Comparison of ENCODE assay signal across 14 mouse cellular contexts in the genomic region with DNA sequence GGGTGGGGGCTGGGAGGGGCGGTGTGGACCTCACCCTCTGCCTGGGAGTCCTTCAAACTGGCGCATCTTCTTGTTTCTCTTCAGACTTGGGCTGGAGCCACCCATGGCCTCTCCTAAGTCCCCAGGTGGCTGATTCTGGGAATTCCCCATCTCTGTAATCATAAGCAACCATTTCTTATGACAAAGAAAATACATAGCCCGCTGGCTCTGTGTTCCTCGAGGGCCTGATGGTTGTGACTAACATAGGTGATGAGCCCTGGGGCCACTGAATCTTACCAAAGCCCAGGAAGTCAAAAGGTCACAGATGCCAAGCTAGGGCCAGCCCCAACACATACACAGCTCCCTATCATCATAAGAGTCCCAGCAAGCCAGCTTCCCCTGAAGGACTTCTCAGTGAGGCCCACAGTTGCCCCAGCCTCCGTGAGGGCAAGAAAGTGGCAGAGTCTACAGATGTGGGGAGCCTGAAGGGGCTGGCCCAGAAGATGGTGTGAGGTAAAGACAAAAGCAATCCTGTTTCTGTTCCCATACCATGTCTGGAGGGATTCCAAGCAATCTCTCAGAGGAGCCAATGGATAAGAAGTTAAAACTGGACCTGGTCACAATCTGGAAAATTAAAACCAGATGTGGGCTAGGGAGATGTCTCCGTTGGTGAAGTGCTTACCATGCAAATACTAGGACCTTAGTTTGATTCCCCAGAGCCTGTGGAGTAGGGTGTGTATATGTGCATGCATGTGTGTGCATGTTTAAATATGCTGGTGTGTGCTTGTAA. TPM values are rescaled to one million over a fixed set of nuclear protein-coding genes. Genes with fewer than 3 reads are reported as not detected.
DNase-seq lines count a peak whose midpoint lies in the region; ATAC-seq and TF ChIP-seq lines count a peak whose summit lies in the region.
"Had no signal": no experiment of that assay in that cellular context is flagged by ENCODE, and none has a peak within 500 bp of the region (broad histone marks: within the 10 kb centered on the region; RNA-seq: fewer than 3 reads in every experiment).

No protein-coding gene starts in this region.

- no peak overlapping the region for H3K4me3 ChIP-seq in heart, embryonic 13.5 days
- H3K4me3 ChIP-seq in CH12.LX (replicated peaks in 1 of 3; ENCODE audit: low read depth in 2 of 3, low read length in 2 of 3, poor library complexity in 1 of 3): peak overlapping the region in 2 of 3 experiments; percentile 3 to 8
- no peak overlapping the region for H3K4me3 ChIP-seq in embryonic facial prominence, embryonic 13.5 days
- H3K4me3 ChIP-seq: heart, adult 2 months had no signal

- peak; percentile 48 for TF ChIP-seq EP300 in CH12.LX (IDR thresholded peaks at IDR 0.05; ENCODE audit: low read length)

- in situ Hi-C loops in CH12.LX (cut with MboI; ENCODE audit: low pct_ligation_motif_present, low pct_unique_long_range_greater_than_20kb, low sequenced_read_pairs): loop anchor here (5.0 kb wide), 1 partner anchor 84 kb away; no protein-coding TSS in a partner anchor

- ATAC-seq in heart, embryonic 13.5 days (ENCODE audit: extremely low read depth, insufficient number of reproducible peaks, low FRiP score, low TSS enrichment): no peak
- ATAC-seq in embryonic facial prominence, embryonic 13.5 days (ENCODE audit: insufficient number of reproducible peaks, insufficient read depth, low FRiP score, low TSS enrichment, low read depth): no peak
- peak; percentile 16; the same call in 1 of the 2 replicates for ATAC-seq in monocyte, adult 5-6 weeks (replicated peaks; ENCODE audit: insufficient number of reproducible peaks, low FRiP score, low TSS enrichment, poor library complexity, severe bottlenecking)
- ATAC-seq: hindbrain, postnatal 0 days; lung, postnatal 0 days had no signal

- no peak for DNase-seq in heart, postnatal 25 days (ENCODE audit: low spot score)
- DNase-seq in CH12.LX (ENCODE audit: extremely low read depth): peak; percentile 93
- no peak for DNase-seq in adrenal gland, postnatal 14 days
- no peak for DNase-seq in thymus, adult 18-20 months
- DNase-seq: heart, adult 2 months; liver; thymus, postnatal 4 days had no signal

- peak overlapping the region; percentile 58 for H3K27ac ChIP-seq in heart, embryonic 13.5 days (replicated peaks)
- peak overlapping the region; percentile 99 for H3K27ac ChIP-seq in CH12.LX (ENCODE audit: insufficient read depth, low read depth)
- H3K27ac ChIP-seq in embryonic facial prominence, embryonic 13.5 days: peak overlapping the region; percentile 51; the same call in 1 of the 2 replicates
- H3K27ac ChIP-seq: heart, adult 2 months; hindbrain, postnatal 0 days had no signal

- TF ChIP-seq RAD21 in CH12.LX (IDR thresholded peaks at IDR 0.05; ENCODE audit: low read depth, low read length): 0 out of 2 replicates have a peak, but pooled peaks have one; percentile 0

- TF ChIP-seq POLR2A in CH12.LX (IDR thresholded peaks at IDR 0.05; ENCODE audit: low read depth, low read length): peak; percentile 34

- no peaks in the 10 kb centered on the region for H3K9me3 ChIP-seq in heart, embryonic 13.5 days
- H3K9me3 ChIP-seq in CH12.LX (replicated peaks; ENCODE audit: low read length): no peaks in the 10 kb centered on the region
- no peaks in the 10 kb centered on the region for H3K9me3 ChIP-seq in embryonic facial prominence, embryonic 13.5 days

- H3K4me2 ChIP-seq in heart, embryonic 13.5 days: no peak overlapping the region
- peak overlapping the region; percentile 30 for H3K4me2 ChIP-seq in CH12.LX (ENCODE audit: insufficient read depth, low read depth, poor library complexity, severe bottlenecking)
- H3K4me2 ChIP-seq in embryonic facial prominence, embryonic 13.5 days: no peak overlapping the region
- H3K4me2 ChIP-seq: midbrain, embryonic 11.5 days had no signal

- no peaks in the 10 kb centered on the region for H3K79me2 ChIP-seq in CH12.LX (replicated peaks; ENCODE audit: control insufficient read depth, extremely low read depth, insufficient read depth, poor library complexity, severe bottlenecking)

- peaks cover 70% of the 10 kb centered on the region for H3K4me1 ChIP-seq in heart, embryonic 13.5 days
- peaks cover 84 to 98% of the 10 kb centered on the region in 2 experiments for H3K4me1 ChIP-seq in CH12.LX (ENCODE audit: control insufficient read depth in 1 of 2, insufficient read depth in 2 of 2)
- H3K4me1 ChIP-seq in embryonic facial prominence, embryonic 13.5 days: peaks cover 53% of the 10 kb centered on the region

- H3K27me3 ChIP-seq in heart, embryonic 13.5 days (replicated peaks): no peaks in the 10 kb centered on the region
- H3K27me3 ChIP-seq in CH12.LX (replicated peaks): no peaks in the 10 kb centered on the region
- H3K27me3 ChIP-seq in embryonic facial prominence, embryonic 13.5 days: no peaks in the 10 kb centered on the region

- dilution Hi-C loops in CH12.LX (cut with MboI; ENCODE audit: extremely low pct_ligation_motif_present, extremely low pct_unique_long_range_greater_than_20kb, low sequenced_read_pairs): no loop called here

- intact Hi-C loops in heart, postnatal 25 days (cut with DNase I): loop anchor here (5.0 kb wide), 1 partner anchor 39 kb away; no protein-coding TSS in a partner anchor

- peak overlapping the region; percentile 7; the same call in 1 of the 2 replicates for H3K9ac ChIP-seq in heart, embryonic 13.5 days
- peak overlapping the region; percentile 44 for H3K9ac ChIP-seq in CH12.LX (ENCODE audit: insufficient read depth, low read depth)
- H3K9ac ChIP-seq in embryonic facial prominence, embryonic 13.5 days: no peak overlapping the region

- no peaks in the 10 kb centered on the region for H3K36me3 ChIP-seq in heart, embryonic 13.5 days
- H3K36me3 ChIP-seq in CH12.LX (replicated peaks in 1 of 2; ENCODE audit: control insufficient read depth in 1 of 2, insufficient read depth in 1 of 2, low read length in 1 of 2): no peaks in the 10 kb centered on the region
- H3K36me3 ChIP-seq in embryonic facial prominence, embryonic 13.5 days: no peaks in the 10 kb centered on the region
- H3K36me3 ChIP-seq: G1E had no signal

- TF ChIP-seq CTCF in CH12.LX (conservative IDR thresholded peaks at IDR 0.05 in 1 of 2, IDR thresholded peaks at IDR 0.05 in 1 of 2; ENCODE audit: low read depth in 2 of 2, low read length in 2 of 2): no peak

- 58% methylated on average over 6 of the region's 6 CpGs for WGBS in heart, embryonic 13.5 days
- 38% methylated on average over 6 of the region's 6 CpGs for WGBS in embryonic facial prominence, embryonic 13.5 days

TF ChIP-seq in CH12.LX, 34 proteins besides CTCF, POLR2A, EP300 and RAD21 (continues in another document):
- TF ChIP-seq HCFC1 (IDR thresholded peaks at IDR 0.05; ENCODE audit: low read depth, low read length): no peak
- TF ChIP-seq E2F4 (IDR thresholded peaks at IDR 0.05; ENCODE audit: insufficient replicate concordance, low read depth, low read length): no peak
- TF ChIP-seq RCOR1 (conservative IDR thresholded peaks at IDR 0.05; ENCODE audit: low read depth, low read length): peak; percentile 50; the same call in 1 of the 2 replicates
- TF ChIP-seq ZC3H11A (IDR thresholded peaks at IDR 0.05; ENCODE audit: low read depth, low read length): no peak
- TF ChIP-seq MAZ (IDR thresholded peaks at IDR 0.05; ENCODE audit: low read depth, low read length): peak; percentile 92
- peak; percentile 84 for TF ChIP-seq CHD1 (IDR thresholded peaks at IDR 0.05; ENCODE audit: low read depth, low read length)
- no peak; the same call in none of the 2 replicates for TF ChIP-seq BHLHE40 (IDR thresholded peaks at IDR 0.05; ENCODE audit: low read depth, low read length)
- TF ChIP-seq TBP (conservative IDR thresholded peaks at IDR 0.05; ENCODE audit: low read depth, low read length): no peak; the same call in 1 of the 2 replicates
- TF ChIP-seq MXI1 (IDR thresholded peaks at IDR 0.05; ENCODE audit: low read depth, low read length): peak; percentile 45; the same call in 1 of the 2 replicates
- TF ChIP-seq JUN (IDR thresholded peaks at IDR 0.05; ENCODE audit: insufficient read depth, low read depth, low read length): no peak
- TF ChIP-seq MYC (IDR thresholded peaks at IDR 0.05; ENCODE audit: low read depth, low read length): no peak
- TF ChIP-seq ZKSCAN1 (IDR thresholded peaks at IDR 0.05; ENCODE audit: borderline replicate concordance, low read depth, low read length): no peak
- no peak for TF ChIP-seq USF2 (conservative IDR thresholded peaks at IDR 0.05; ENCODE audit: low read depth, low read length)
- TF ChIP-seq UBTF (IDR thresholded peaks at IDR 0.05; ENCODE audit: low read depth, low read length): no peak
- TF ChIP-seq TCF12 (IDR thresholded peaks at IDR 0.05; ENCODE audit: low read depth, low read length): peak; percentile 75
- no peak for TF ChIP-seq POLR2AphosphoS2 (IDR thresholded peaks at IDR 0.05; ENCODE audit: low read depth, low read length)
- TF ChIP-seq PAX5 (IDR thresholded peaks at IDR 0.05; ENCODE audit: low read length): no peak
- TF ChIP-seq ETS1 (conservative IDR thresholded peaks at IDR 0.05; ENCODE audit: low read depth, low read length): peak; percentile 61
- TF ChIP-seq MEF2A (IDR thresholded peaks at IDR 0.05; ENCODE audit: borderline replicate concordance, low read depth, low read length): peak; percentile 48
- no peak for TF ChIP-seq NRF1 (IDR thresholded peaks at IDR 0.05; ENCODE audit: low read depth, low read length)
- TF ChIP-seq SMC3 (IDR thresholded peaks at IDR 0.05; ENCODE audit: low read depth, low read length): peak; percentile 34; the same call in 1 of the 2 replicates
- peak; percentile 81; the same call in 1 of the 2 replicates for TF ChIP-seq MAFK (IDR thresholded peaks at IDR 0.05; ENCODE audit: insufficient replicate concordance, low read length)
- no peak for TF ChIP-seq ZMIZ1 (IDR thresholded peaks at IDR 0.05; ENCODE audit: low read depth, low read length)
- peak; percentile 13 for TF ChIP-seq MAX (IDR thresholded peaks at IDR 0.05; ENCODE audit: low read length)
- peak; percentile 49 for TF ChIP-seq ELF1 (IDR thresholded peaks at IDR 0.05; ENCODE audit: low read depth, low read length)
- peak; percentile 60; the same call in 1 of the 2 replicates for TF ChIP-seq JUND (conservative IDR thresholded peaks at IDR 0.05; ENCODE audit: low read depth, low read length)
- TF ChIP-seq KAT2A (IDR thresholded peaks at IDR 0.05; ENCODE audit: insufficient replicate concordance, low read length): 0 out of 2 replicates have a peak, but pooled peaks have one; percentile 28

RNA-seq across cellular contexts. Expression of a gene that starts 24.3 kb away (rescaled TPM):
- 17.2 and 17.6 TPM in 2 replicates for polyA plus RNA-seq in heart, embryonic 13.5 days (2015; fragmentation: Nextera tagmentation; extraction: Ambion mirVana)
- 10 to 100 TPM; 18.7 to 29.0 TPM for total RNA-seq in heart, postnatal 25 days (2021)
- total RNA-seq in CH12.LX (2012; rRNA removed): 56.7 and 56.9 TPM in 2 replicates
- 16.0 and 17.1 TPM in 2 replicates for total RNA-seq in CH12.LX (2014; rRNA removed)
- polyA plus RNA-seq in CH12.LX (2012; ENCODE audit: insufficient read length, low read depth): 27.7 and 36.7 TPM in 2 replicates
- polyA plus RNA-seq in embryonic facial prominence, embryonic 13.5 days (2015; fragmentation: Nextera tagmentation; extraction: Ambion mirVana): 15.6 and 17.1 TPM in 2 replicates
- total RNA-seq in monocyte, adult 5-6 weeks (2017): 146 to 224 TPM (median 193 TPM) in 3 replicates
- 47.3 and 100 TPM in 2 replicates for total RNA-seq in adrenal gland, postnatal 14 days (2021)

Comparison
In these comparisons a context has a peak if more than half of its experiments do, and no peak if none do; other contexts are left out.
1. H3K4me3 ChIP-seq: peak in CH12.LX (2 of 3); none in heart, embryonic 13.5 days (single experiment) and embryonic facial prominence, embryonic 13.5 days (single experiment).
2. Peak in every context shown above with its lines, with median percentiles within 50 percentile points of each other: H3K27ac ChIP-seq.